9 mouse cellular contexts compared by ENCODE assay signal in the genomic region with DNA sequence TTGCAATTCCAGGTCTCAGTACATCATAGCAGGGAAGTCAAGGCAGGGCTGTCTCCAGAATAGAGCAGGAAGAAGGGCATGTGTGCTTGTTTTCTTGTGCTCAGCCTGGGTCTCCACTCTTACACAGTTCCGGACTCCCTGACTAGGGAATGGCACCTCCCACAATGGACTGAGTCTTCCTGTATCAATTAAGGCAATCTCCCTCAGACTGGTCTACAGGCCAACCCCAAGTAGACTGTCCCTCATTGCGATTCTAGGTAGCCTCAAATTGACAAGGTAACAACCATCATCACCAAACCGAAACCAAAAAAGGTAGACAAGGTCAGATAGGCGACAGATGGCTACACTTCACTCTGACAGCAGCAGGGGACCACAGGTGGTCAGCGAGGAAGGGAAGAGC. TPM values are rescaled to one million over a fixed set of nuclear protein-coding genes. Genes with fewer than 3 reads are reported as not detected.
DNase-seq lines count a peak whose midpoint lies in the region; ATAC-seq and TF ChIP-seq lines count a peak whose summit lies in the region.
"Had no signal": no experiment of that assay in that cellular context is flagged by ENCODE, and none has a peak within 500 bp of the region (broad histone marks: within the 10 kb centered on the region; RNA-seq: fewer than 3 reads in every experiment).

No protein-coding gene starts in this region.

- DNase-seq in lung, postnatal 14 days: no peak
- DNase-seq in forebrain, embryonic 14.5 days (ENCODE audit: low spot score): no peak
- DNase-seq in retina, postnatal 1 day: no peak
- DNase-seq in adrenal gland, postnatal 25 days: no peak
- DNase-seq in T-cell, adult 2 months (ENCODE audit: low spot score): no peak

- peaks cover 23% of the 10 kb centered on the region for H3K4me1 ChIP-seq in lung, embryonic 15.5 days
- peaks cover 11% of the 10 kb centered on the region for H3K4me1 ChIP-seq in forebrain, embryonic 14.5 days (ENCODE audit: control insufficient read depth, insufficient read depth, low read length)
- H3K4me1 ChIP-seq in limb, embryonic 13.5 days: peaks cover 19% of the 10 kb centered on the region
- peaks cover 10% of the 10 kb centered on the region for H3K4me1 ChIP-seq in small intestine, adult 2 months (ENCODE audit: control insufficient read depth, insufficient read depth, insufficient read length, low read length)

- ATAC-seq in lung, embryonic 15.5 days (ENCODE audit: borderline replicate concordance, extremely low read depth, low FRiP score, low TSS enrichment): no peak
- no peak for ATAC-seq in forebrain, embryonic 14.5 days
- no peak for ATAC-seq in limb, embryonic 13.5 days (ENCODE audit: low FRiP score, low read depth)

- peaks cover 24% of the 10 kb centered on the region for H3K36me3 ChIP-seq in lung, embryonic 15.5 days
- peaks cover 26% of the 10 kb centered on the region for H3K36me3 ChIP-seq in forebrain, embryonic 14.5 days (ENCODE audit: control insufficient read depth, insufficient read depth, low read length)
- peaks cover 26% of the 10 kb centered on the region for H3K36me3 ChIP-seq in limb, embryonic 13.5 days
- no peaks in the 10 kb centered on the region for H3K36me3 ChIP-seq in small intestine, adult 2 months (ENCODE audit: control insufficient read depth, insufficient read depth, low read length)

- no peak overlapping the region for H3K27ac ChIP-seq in lung, embryonic 15.5 days
- no peak overlapping the region; the same call in 1 of the 2 replicates for H3K27ac ChIP-seq in forebrain, embryonic 14.5 days (ENCODE audit: low read depth, low read length)
- no peak overlapping the region for H3K27ac ChIP-seq in limb, embryonic 13.5 days
- no peak overlapping the region for H3K27ac ChIP-seq in small intestine, adult 2 months (ENCODE audit: insufficient read depth, low read depth, low read length)

- no peaks in the 10 kb centered on the region for H3K9me3 ChIP-seq in lung, embryonic 15.5 days
- H3K9me3 ChIP-seq in forebrain, embryonic 14.5 days (replicated peaks; ENCODE audit: control insufficient read depth, low read length): no peaks in the 10 kb centered on the region
- no peaks in the 10 kb centered on the region for H3K9me3 ChIP-seq in limb, embryonic 13.5 days

- no peaks in the 10 kb centered on the region for H3K27me3 ChIP-seq in lung, embryonic 15.5 days
- H3K27me3 ChIP-seq in forebrain, embryonic 14.5 days (replicated peaks; ENCODE audit: control insufficient read depth, insufficient read depth, low read length): no peaks in the 10 kb centered on the region
- H3K27me3 ChIP-seq in limb, embryonic 13.5 days: no peaks in the 10 kb centered on the region
- H3K27me3 ChIP-seq in small intestine, adult 2 months (ENCODE audit: control insufficient read depth, insufficient read depth, low read length): peaks cover 6% of the 10 kb centered on the region; the same call in 1 of the 2 replicates

- no peak for TF ChIP-seq CTCF in small intestine, adult 2 months (IDR thresholded peaks at IDR 0.05; ENCODE audit: extremely low read depth, insufficient read length, insufficient replicate concordance, low read depth, low read length)

- H3K4me2 ChIP-seq in lung, embryonic 15.5 days: peak overlapping the region; percentile 80
- H3K4me2 ChIP-seq in forebrain, embryonic 14.5 days (ENCODE audit: low read length): peak overlapping the region; percentile 58
- peak overlapping the region; percentile 66 for H3K4me2 ChIP-seq in limb, embryonic 13.5 days (replicated peaks)

- WGBS in lung, embryonic 15.5 days: 50% methylated on average over 5 of the region's 5 CpGs
- WGBS in forebrain, embryonic 14.5 days: 68% methylated on average over 5 of the region's 5 CpGs
- WGBS in limb, embryonic 13.5 days: 50% methylated on average over 5 of the region's 5 CpGs
- WGBS in small intestine, adult 2 months: 36% methylated on average over 5 of the region's 5 CpGs

- H3K4me3 ChIP-seq in lung, embryonic 15.5 days: peak overlapping the region; percentile 95
- peak overlapping the region; percentile 97 for H3K4me3 ChIP-seq in forebrain, embryonic 14.5 days (ENCODE audit: low read depth, low read length)
- H3K4me3 ChIP-seq in limb, embryonic 13.5 days: peak overlapping the region; percentile 99
- H3K4me3 ChIP-seq in small intestine, adult 2 months (ENCODE audit: low read depth, low read length): peak overlapping the region; percentile 62

- no peak overlapping the region for H3K9ac ChIP-seq in lung, embryonic 15.5 days
- peak overlapping the region; percentile 29; the same call in 1 of the 2 replicates for H3K9ac ChIP-seq in forebrain, embryonic 14.5 days (ENCODE audit: low read length)
- H3K9ac ChIP-seq in limb, embryonic 13.5 days: no peak overlapping the region

- no peak for TF ChIP-seq POLR2A in small intestine, adult 2 months (IDR thresholded peaks at IDR 0.05; ENCODE audit: low read depth, low read length)

RNA-seq across cellular contexts. Expression of a gene that starts 0.8 kb away (rescaled TPM):
- polyA plus RNA-seq in lung, embryonic 15.5 days (2015; fragmentation: Nextera tagmentation; extraction: Ambion mirVana): 15.9 and 17.1 TPM in 2 replicates
- 28.0 and 29.1 TPM in 2 replicates for polyA plus RNA-seq in forebrain, embryonic 14.5 days (2014; fragmentation: Nextera tagmentation; extraction: Ambion mirVana)
- polyA plus RNA-seq in limb, embryonic 13.5 days (2015; fragmentation: Nextera tagmentation; extraction: Ambion mirVana): 16.8 and 17.4 TPM in 2 replicates
- polyA plus RNA-seq in small intestine, adult 2 months (2012; rRNA removed): 13.9 and 16.3 TPM in 2 replicates
- total RNA-seq in adrenal gland, postnatal 25 days (2021): 53.1 and 64.1 TPM in 2 replicates

RNA-seq across cellular contexts. Expression of a gene that starts 8.4 kb away (rescaled TPM):
- 24.2 and 27.1 TPM in 2 replicates for polyA plus RNA-seq in lung, embryonic 15.5 days (2015; fragmentation: Nextera tagmentation; extraction: Ambion mirVana)
- polyA plus RNA-seq in forebrain, embryonic 14.5 days (2014; fragmentation: Nextera tagmentation; extraction: Ambion mirVana): 4.4 and 7.8 TPM in 2 replicates
- polyA plus RNA-seq in limb, embryonic 13.5 days (2015; fragmentation: Nextera tagmentation; extraction: Ambion mirVana): 22.6 and 23.1 TPM in 2 replicates
- polyA plus RNA-seq in small intestine, adult 2 months (2012; rRNA removed): 353 and 387 TPM in 2 replicates
- total RNA-seq in adrenal gland, postnatal 25 days (2021): 106 and 114 TPM in 2 replicates

RNA-seq across cellular contexts. Expression of a gene that starts 19.2 kb away (rescaled TPM):
- polyA plus RNA-seq in lung, embryonic 15.5 days (2015; fragmentation: Nextera tagmentation; extraction: Ambion mirVana): 9.5 and 9.7 TPM in 2 replicates
- polyA plus RNA-seq in forebrain, embryonic 14.5 days (2014; fragmentation: Nextera tagmentation; extraction: Ambion mirVana): 2.4 and 3.5 TPM in 2 replicates
- 13.4 and 13.9 TPM in 2 replicates for polyA plus RNA-seq in limb, embryonic 13.5 days (2015; fragmentation: Nextera tagmentation; extraction: Ambion mirVana)
- 14.1 and 14.5 TPM in 2 replicates for polyA plus RNA-seq in small intestine, adult 2 months (2012; rRNA removed)
- 21.8 and 26.1 TPM in 2 replicates for total RNA-seq in adrenal gland, postnatal 25 days (2021)

RNA-seq across cellular contexts. Expression of a gene that starts 20.7 kb away (rescaled TPM):
- polyA plus RNA-seq in lung, embryonic 15.5 days (2015; fragmentation: Nextera tagmentation; extraction: Ambion mirVana): not detected in 2 replicates
- polyA plus RNA-seq in forebrain, embryonic 14.5 days (2014; fragmentation: Nextera tagmentation; extraction: Ambion mirVana): not detected in 2 replicates
- polyA plus RNA-seq in limb, embryonic 13.5 days (2015; fragmentation: Nextera tagmentation; extraction: Ambion mirVana): not detected in 2 replicates
- not detected in 2 replicates for polyA plus RNA-seq in small intestine, adult 2 months (2012; rRNA removed)
- total RNA-seq in adrenal gland, postnatal 25 days (2021): not detected in 2 replicates
- total RNA-seq: hematopoietic stem cell, adult 5-6 weeks had no signal

RNA-seq across cellular contexts. Expression of a gene that starts 42.9 kb away (rescaled TPM):
- 1.8 and 1.9 TPM in 2 replicates for polyA plus RNA-seq in lung, embryonic 15.5 days (2015; fragmentation: Nextera tagmentation; extraction: Ambion mirVana)
- 2.2 and 3.3 TPM in 2 replicates for polyA plus RNA-seq in forebrain, embryonic 14.5 days (2014; fragmentation: Nextera tagmentation; extraction: Ambion mirVana)
- 4.2 and 4.3 TPM in 2 replicates for polyA plus RNA-seq in limb, embryonic 13.5 days (2015; fragmentation: Nextera tagmentation; extraction: Ambion mirVana)
- polyA plus RNA-seq in small intestine, adult 2 months (2012; rRNA removed): not detected in 2 replicates
- total RNA-seq in adrenal gland, postnatal 25 days (2021): 0.09 TPM in 1 of 2 replicates, not detected in the other

Comparison
In these comparisons a context has a peak if more than half of its experiments do, and no peak if none do; other contexts are left out.
1. RNA of a gene that starts 8.4 kb away (polyA plus RNA-seq): 353 to 387 TPM in small intestine, adult 2 months; 24.2 to 27.1 TPM in lung, embryonic 15.5 days, 22.6 to 23.1 TPM in limb, embryonic 13.5 days and 4.4 to 7.8 TPM in forebrain, embryonic 14.5 days; every median in the first group is over 10 times any median in the second.
2. Peak in every context shown above with its lines, with median percentiles within 50 percentile points of each other: H3K4me2 ChIP-seq and H3K4me3 ChIP-seq.